Mouse (Mus musculus) embryonic facial prominence, embryonic 10.5 days (tissue): ENCODE measurements around the gene Ccdc157. TPM values are rescaled to one million over a fixed set of nuclear protein-coding genes. Genes with fewer than 3 reads are reported as not detected.

Experiments used
- DNase-seq: peaks from one replicate; pipeline ENCODE4 v3.0.0-alpha.2; 2017; ENCODE audit warnings: low spot score
- H3K27ac ChIP-seq: fragments of 300-500 bp; sonication (generic); replicated peaks from 2 replicates; pipeline ENCODE4 v1.5.1; 2016; ENCODE audit warnings: mild to moderate bottlenecking
- H3K27me3 ChIP-seq: fragments of 300-500 bp; sonication (generic); replicated peaks from 2 replicates; pipeline ENCODE4 v1.6.1; 2016; ENCODE audit warnings: low read depth, mild to moderate bottlenecking; ENCODE audit not compliant: poor library complexity, severe bottlenecking
- H3K36me3 ChIP-seq: fragments of 300-500 bp; sonication (generic); replicated peaks from 2 replicates; pipeline ENCODE4 v1.6.1; 2016; ENCODE audit warnings: mild to moderate bottlenecking, moderate library complexity
- H3K4me1 ChIP-seq: fragments of 300-500 bp; sonication (generic); 2 replicates; pipeline ENCODE4 v1.6.1; 2016
- H3K4me3 ChIP-seq: fragments of 300-500 bp; sonication (generic); 2 replicates; pipeline ENCODE4 v1.5.1; 2016; ENCODE audit warnings: mild to moderate bottlenecking, moderate library complexity
- H3K9me3 ChIP-seq: fragments of 300-500 bp; sonication (generic); 2 replicates; pipeline ENCODE4 v1.6.1; 2016; ENCODE audit warnings: mild to moderate bottlenecking
- WGBS: fragments of 180-500 bp; shearing (Covaris S2); methylation state at CpG from one replicate; pipeline ENCODE4 v1.1.7; 2016; 5-methylcytosine and 5-hydroxymethylcytosine counted together
- polyA plus RNA-seq: library from polyadenylated mRNA; unstranded; fragments of >200 nt; fragmentation: Nextera tagmentation; extraction: Ambion mirVana; gene quantifications from 2 replicates; pipeline ENCODE4 v1.2.1, GENCODE M21; 2016

Ccdc157 gene
- polyA plus RNA-seq, 1 experiment from 2014 or later: 8.0 TPM

GRCm38 (mm10) chr11:4166467-4167090 is 6.5 kb upstream of the Ccdc157 start:
- Histone ChIP-seq H3K27ac (no peak overlapping the region), H3K4me3 (no peak overlapping the region), H3K36me3 (peaks cover 100% of the 10 kb centered on the region), H3K27me3 (no peaks in the 10 kb centered on the region), H3K9me3 (no peaks in the 10 kb centered on the region), H3K4me1 (peaks cover 23% of the 10 kb centered on the region)
- 89% methylated on average over 7 of the region's 7 CpGs for WGBS
- no peak for DNase-seq

- H3K9me3 ChIP-seq: no peaks in the 10 kb centered on the region
- peaks cover 88% of the 10 kb centered on the region for H3K36me3 ChIP-seq
- DNase-seq: no peak
- 75% methylated on average over 2 of the region's 2 CpGs for WGBS
- no peak overlapping the region for H3K4me3 ChIP-seq
- peaks cover 33% of the 10 kb centered on the region for H3K4me1 ChIP-seq
- H3K27ac ChIP-seq: no peak overlapping the region
- H3K27me3 ChIP-seq: no peaks in the 10 kb centered on the region
Measured at GRCm38 (mm10) chr11:4164701-4165100, 4.6 kb upstream of the Ccdc157 start.

GRCm38 (mm10) chr11:4160758-4161480 is 826 bp upstream of the Ccdc157 start:
- 8% methylated on average over 15 of the region's 15 CpGs for WGBS
- Histone ChIP-seq H3K36me3 (peaks cover 50% of the 10 kb centered on the region), H3K27ac (peak overlapping the region; percentile 95), H3K4me3 (peak overlapping the region; percentile 92), H3K4me1 (peaks cover 46% of the 10 kb centered on the region), H3K9me3 (no peaks in the 10 kb centered on the region), H3K27me3 (no peaks in the 10 kb centered on the region)
- no peak for DNase-seq

- Histone ChIP-seq H3K27me3 (no peaks in the 10 kb centered on the region), H3K4me3 (no peak overlapping the region; the same call in 1 of the 2 replicates), H3K4me1 (peaks cover 34% of the 10 kb centered on the region), H3K27ac (no peak overlapping the region), H3K36me3 (peaks cover 28% of the 10 kb centered on the region), H3K9me3 (no peaks in the 10 kb centered on the region)
- no peak for DNase-seq
- WGBS: 95% methylated on average over 3 of the region's 3 CpGs
Measured at GRCm38 (mm10) chr11:4158676-4159075, 1.4 kb downstream of the Ccdc157 start.

- Histone ChIP-seq H3K4me3 (no peak overlapping the region), H3K9me3 (no peaks in the 10 kb centered on the region), H3K36me3 (peaks cover 7% of the 10 kb centered on the region; the same call in 1 of the 2 replicates), H3K4me1 (peaks cover 16% of the 10 kb centered on the region), H3K27me3 (no peaks in the 10 kb centered on the region), H3K27ac (no peak overlapping the region)
- 78% methylated on average over 5 of the region's 5 CpGs for WGBS
- no peak for DNase-seq
Measured at GRCm38 (mm10) chr11:4155641-4156040, 4.5 kb downstream of the Ccdc157 start.

- WGBS: 94% methylated on average over 7 of the region's 7 CpGs
- no peak overlapping the region for H3K27ac ChIP-seq
- H3K9me3 ChIP-seq: no peaks in the 10 kb centered on the region
- H3K27me3 ChIP-seq: no peaks in the 10 kb centered on the region
- H3K4me1 ChIP-seq: peaks cover 3% of the 10 kb centered on the region
- no peak for DNase-seq
- no peak overlapping the region for H3K4me3 ChIP-seq
- peaks cover 17% of the 10 kb centered on the region for H3K36me3 ChIP-seq
Measured at GRCm38 (mm10) chr11:4153694-4154093, 6.4 kb downstream of the Ccdc157 start.

- WGBS: 92% methylated on average over 6 of the region's 6 CpGs
- no peak for DNase-seq
- Histone ChIP-seq H3K9me3 (no peaks in the 10 kb centered on the region), H3K27ac (no peak overlapping the region), H3K27me3 (no peaks in the 10 kb centered on the region), H3K4me1 (no peaks in the 10 kb centered on the region), H3K36me3 (peaks cover 27% of the 10 kb centered on the region), H3K4me3 (no peak overlapping the region)
Measured at GRCm38 (mm10) chr11:4149886-4150285, 10.2 kb downstream of the Ccdc157 start.

- no peak for DNase-seq
- H3K9me3 ChIP-seq: no peaks in the 10 kb centered on the region
- no peaks in the 10 kb centered on the region for H3K27me3 ChIP-seq
- no peaks in the 10 kb centered on the region for H3K4me1 ChIP-seq
- H3K36me3 ChIP-seq: peaks cover 38% of the 10 kb centered on the region
- H3K4me3 ChIP-seq: no peak overlapping the region
- 88% methylated on average over 9 of the region's 9 CpGs for WGBS
- peak overlapping the region; percentile 24; the same call in 1 of the 2 replicates for H3K27ac ChIP-seq
Measured at GRCm38 (mm10) chr11:4148536-4149156, 11.4 kb downstream of the Ccdc157 start.

- DNase-seq: no peak
Measured at GRCm38 (mm10) chr11:4148120-4148519, 12.0 kb downstream of the Ccdc157 start.

GRCm38 (mm10) chr11:4147098-4147497 is 13.0 kb downstream of the Ccdc157 start:
- Histone ChIP-seq H3K36me3 (peaks cover 54% of the 10 kb centered on the region), H3K9me3 (no peaks in the 10 kb centered on the region)

More at GRCm38 (mm10) chr11:4148120-4148519, 12.0 kb downstream of the Ccdc157 start:
- Histone ChIP-seq H3K36me3 (peaks cover 44% of the 10 kb centered on the region), H3K4me3 (no peak overlapping the region), H3K27ac (peak overlapping the region; percentile 24; the same call in 1 of the 2 replicates), H3K4me1 (no peaks in the 10 kb centered on the region), H3K27me3 (no peaks in the 10 kb centered on the region), H3K9me3 (no peaks in the 10 kb centered on the region)
- WGBS: 91% methylated on average over 5 of the region's 5 CpGs

GRCm38 (mm10) chr11:4146381-4146780 is 13.7 kb downstream of the Ccdc157 start:
- H3K27me3 ChIP-seq: no peaks in the 10 kb centered on the region
- no peak overlapping the region for H3K4me3 ChIP-seq
- DNase-seq: no peak
- H3K27ac ChIP-seq: no peak overlapping the region
- peaks cover 60% of the 10 kb centered on the region for H3K36me3 ChIP-seq
- 83% methylated on average over 6 of the region's 6 CpGs for WGBS
- no peaks in the 10 kb centered on the region for H3K9me3 ChIP-seq
- H3K4me1 ChIP-seq: no peaks in the 10 kb centered on the region

More at GRCm38 (mm10) chr11:4147098-4147497, 13.0 kb downstream of the Ccdc157 start:
- no peak for DNase-seq
- H3K4me1 ChIP-seq: no peaks in the 10 kb centered on the region
- H3K27ac ChIP-seq: no peak overlapping the region
- H3K27me3 ChIP-seq: no peaks in the 10 kb centered on the region
- no peak overlapping the region for H3K4me3 ChIP-seq
- 81% methylated on average over 10 of the region's 10 CpGs for WGBS

GRCm38 (mm10) chr11:4143281-4144062 is 16.6 kb downstream of the Ccdc157 start:
- Histone ChIP-seq H3K4me1 (no peaks in the 10 kb centered on the region), H3K9me3 (no peaks in the 10 kb centered on the region), H3K27ac (no peak overlapping the region), H3K4me3 (no peak overlapping the region), H3K36me3 (peaks cover 71% of the 10 kb centered on the region), H3K27me3 (no peaks in the 10 kb centered on the region)
- WGBS: 94% methylated on average over 21 of the region's 21 CpGs
- DNase-seq: no peak
